Mouse (Mus musculus): ENCODE data around the gene Araf. TPM values are rescaled to one million over a fixed set of nuclear protein-coding genes. Genes with fewer than 3 reads are reported as not detected.

Gene Araf
- polyA plus RNA-seq, 1 experiment from 2014 or later = 91.1 TPM

DNA sequence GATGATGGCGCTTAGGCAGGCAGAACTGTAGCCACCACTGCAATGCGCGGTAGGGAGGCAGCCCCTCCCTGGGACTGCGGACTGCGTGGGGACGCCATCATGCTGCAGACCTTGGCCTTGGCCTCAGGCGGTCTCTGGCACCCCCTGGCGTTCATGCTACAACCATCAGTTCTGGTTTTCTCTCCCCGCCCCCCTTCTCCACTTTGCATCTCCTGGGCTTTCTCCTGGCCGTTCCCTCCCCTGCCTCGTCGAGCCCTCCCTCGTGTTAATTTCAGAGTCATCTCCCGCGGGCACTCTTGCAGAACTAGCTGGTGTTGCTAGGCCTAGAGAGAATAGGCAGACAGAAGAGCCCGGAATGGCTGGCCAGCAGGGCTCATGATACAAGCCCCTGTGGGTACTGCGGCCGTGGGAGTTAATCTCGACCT, 21.6 kb downstream of the Araf start:
- peak overlapping the region; percentile 22 for H3K27ac ChIP-seq (replicated peaks; ENCODE audit: low read depth, low read length)
- H3K27me3 ChIP-seq (replicated peaks; ENCODE audit: control insufficient read depth, insufficient read depth, low read length) = no peaks in the 10 kb centered on the region
- H3K9me3 ChIP-seq (ENCODE audit: control insufficient read depth, low read length) = no peaks in the 10 kb centered on the region
- H3K4me1 ChIP-seq (ENCODE audit: control insufficient read depth, insufficient read depth, low read length) = no peaks in the 10 kb centered on the region
- ATAC-seq (ENCODE audit: low read depth) (peak; percentile 96), DNase-seq (ENCODE audit: low spot score) (peak; percentile 84)
- H3K36me3 ChIP-seq (ENCODE audit: control insufficient read depth, insufficient read depth, low read length) = no peaks in the 10 kb centered on the region
- 24% methylated on average over 17 of the region's 19 CpGs for WGBS
- H3K9ac ChIP-seq (ENCODE audit: low read depth, low read length) = peak overlapping the region; percentile 39; the same call in 1 of the 2 replicates
- peak overlapping the region; percentile 49 for H3K4me2 ChIP-seq (ENCODE audit: low read depth, low read length)
- H3K4me3 ChIP-seq (ENCODE audit: low read depth, low read length) = peak overlapping the region; percentile 23

DNA sequence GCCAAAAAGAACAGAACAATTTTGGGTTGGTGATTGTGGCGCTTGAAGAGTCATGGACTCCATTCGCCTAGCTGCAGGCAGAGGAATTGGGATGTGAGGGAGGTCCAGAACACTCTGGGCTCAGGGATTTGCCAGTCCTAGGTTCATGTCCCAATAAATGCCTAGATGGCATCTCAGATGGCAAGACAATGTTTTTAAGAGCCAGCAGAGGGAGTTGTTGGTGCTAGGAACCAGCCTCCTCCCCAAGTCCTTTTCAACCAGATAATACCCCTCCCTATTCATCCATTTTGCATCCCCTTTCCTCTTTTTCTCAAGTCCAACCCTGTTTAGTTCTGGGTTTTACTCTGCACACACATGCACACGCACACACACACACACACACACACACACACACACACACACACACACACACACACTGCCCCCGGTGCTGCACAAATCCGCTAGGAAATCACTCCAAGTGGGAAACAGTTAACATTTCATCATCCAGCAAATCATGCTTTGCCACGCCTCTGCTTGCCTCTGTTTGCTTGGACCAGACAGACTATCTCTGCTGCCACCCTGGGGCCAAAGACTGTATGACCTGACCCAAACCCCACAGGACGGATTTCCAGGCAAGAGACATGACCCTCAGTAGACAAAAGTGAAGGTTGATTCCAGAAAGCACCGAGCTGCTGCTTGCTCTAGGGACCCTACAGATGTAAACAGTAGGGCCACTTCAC, 22.3 kb downstream of the Araf start:
- Histone ChIP-seq H3K27ac (replicated peaks; ENCODE audit: low read depth, low read length) (peak overlapping the region; percentile 22), H3K9ac (ENCODE audit: low read depth, low read length) (0 out of 2 replicates have a peak overlapping the region, but pooled peaks have one; percentile 39), H3K9me3 (ENCODE audit: control insufficient read depth, low read length) (no peaks in the 10 kb centered on the region), H3K4me3 (ENCODE audit: low read depth, low read length) (peak overlapping the region; percentile 23), H3K4me1 (ENCODE audit: control insufficient read depth, insufficient read depth, low read length) (no peaks in the 10 kb centered on the region), H3K36me3 (ENCODE audit: control insufficient read depth, insufficient read depth, low read length) (no peaks in the 10 kb centered on the region), H3K27me3 (replicated peaks; ENCODE audit: control insufficient read depth, insufficient read depth, low read length) (no peaks in the 10 kb centered on the region), H3K4me2 (ENCODE audit: low read depth, low read length) (peak overlapping the region; percentile 49)
- ATAC-seq (ENCODE audit: low read depth) (peak; percentile 20; the same call in 1 of the 2 replicates), DNase-seq (ENCODE audit: low spot score) (peak; percentile 41)
- 46% methylated on average over 8 of the region's 8 CpGs for WGBS

DNA sequence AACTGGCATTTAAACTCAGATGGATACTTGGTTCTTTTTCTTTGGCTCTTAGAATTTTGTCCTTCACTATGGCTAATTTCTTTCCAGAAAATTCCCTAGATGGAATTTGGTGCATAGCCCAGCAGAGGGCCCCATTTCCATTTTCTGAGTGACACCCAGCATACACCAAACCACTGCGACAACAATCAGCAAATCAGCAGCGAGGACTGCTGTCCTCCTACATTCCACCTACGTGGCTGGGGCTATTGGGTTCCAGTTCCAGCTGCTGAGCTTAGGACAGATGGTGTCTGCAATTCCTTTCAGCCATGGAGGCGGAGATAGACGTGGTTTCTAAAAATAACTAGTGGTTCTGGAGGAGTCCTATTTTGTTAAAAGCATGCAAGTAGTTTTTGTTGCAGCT, 31.3 kb downstream of the Araf start:
- WGBS = 21% methylated on average over 5 of the region's 5 CpGs
- Histone ChIP-seq H3K4me3 (ENCODE audit: low read depth, low read length) (no peak overlapping the region), H3K27ac (replicated peaks; ENCODE audit: low read depth, low read length) (no peak overlapping the region; the same call in 1 of the 2 replicates), H3K4me2 (ENCODE audit: low read depth, low read length) (no peak overlapping the region), H3K27me3 (replicated peaks; ENCODE audit: control insufficient read depth, insufficient read depth, low read length) (no peaks in the 10 kb centered on the region), H3K9me3 (ENCODE audit: control insufficient read depth, low read length) (no peaks in the 10 kb centered on the region), H3K9ac (ENCODE audit: low read depth, low read length) (no peak overlapping the region), H3K4me1 (ENCODE audit: control insufficient read depth, insufficient read depth, low read length) (no peaks in the 10 kb centered on the region), H3K36me3 (ENCODE audit: control insufficient read depth, insufficient read depth, low read length) (no peaks in the 10 kb centered on the region)
- DNase-seq (ENCODE audit: low spot score) (peak; percentile 88), ATAC-seq (ENCODE audit: low read depth) (peak; percentile 97)

DNA sequence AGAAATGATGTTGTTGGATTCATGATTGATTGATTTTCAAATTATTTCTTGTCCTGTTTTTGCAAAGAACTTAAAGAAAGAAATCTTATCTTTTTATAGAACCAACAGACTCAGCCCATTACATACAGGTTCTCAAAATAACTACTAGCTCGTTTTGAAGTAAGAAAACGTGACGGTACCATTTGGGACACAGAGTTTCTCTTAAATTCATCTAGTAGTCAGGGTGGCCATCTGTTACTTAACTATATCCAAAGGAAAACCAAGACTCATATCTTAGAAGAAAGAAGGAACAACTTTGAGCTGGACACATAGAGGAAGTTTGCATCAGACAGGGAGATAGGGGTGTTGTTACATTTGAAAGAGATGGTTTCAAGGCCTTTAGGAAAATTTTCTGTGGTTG, 49.6 kb downstream of the Araf start:
- peak overlapping the region; percentile 67; the same call in 1 of the 2 replicates for H3K27ac ChIP-seq (replicated peaks; ENCODE audit: low read depth, low read length)
- H3K9ac ChIP-seq (ENCODE audit: low read depth, low read length) = no peak overlapping the region
- no peaks in the 10 kb centered on the region for H3K9me3 ChIP-seq (ENCODE audit: control insufficient read depth, low read length)
- no peaks in the 10 kb centered on the region for H3K4me1 ChIP-seq (ENCODE audit: control insufficient read depth, insufficient read depth, low read length)
- no peak overlapping the region for H3K4me2 ChIP-seq (ENCODE audit: low read depth, low read length)
- 87% methylated on average over 3 of the region's 3 CpGs for WGBS
- DNase-seq (ENCODE audit: low spot score) = no peak
- no peaks in the 10 kb centered on the region for H3K27me3 ChIP-seq (replicated peaks; ENCODE audit: control insufficient read depth, insufficient read depth, low read length)
- H3K36me3 ChIP-seq (ENCODE audit: control insufficient read depth, insufficient read depth, low read length) = peaks cover 19% of the 10 kb centered on the region
- no peak overlapping the region for H3K4me3 ChIP-seq (ENCODE audit: low read depth, low read length)
- ATAC-seq (ENCODE audit: low read depth) = no peak

DNA sequence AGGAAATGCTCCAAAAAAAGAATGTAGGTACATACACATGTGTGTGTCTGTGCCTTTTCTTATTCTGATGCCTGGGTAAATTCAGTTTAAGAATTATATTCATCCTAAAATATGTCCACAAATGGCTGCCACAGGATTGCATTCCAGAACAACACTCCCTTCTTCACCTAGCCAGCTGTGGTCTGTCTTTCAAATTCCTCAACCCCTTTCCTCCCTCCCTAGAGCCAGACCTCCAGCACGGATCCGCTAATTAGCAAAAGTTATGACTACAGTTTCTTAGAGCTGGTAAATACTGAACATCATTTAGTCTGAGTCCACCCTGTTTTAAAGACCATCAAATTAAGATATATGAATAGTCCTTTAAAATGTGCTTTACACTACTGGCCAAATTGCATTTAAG, 50.2 kb downstream of the Araf start:
- no peak for DNase-seq (ENCODE audit: low spot score)
- no peak; the same call in 1 of the 2 replicates for ATAC-seq (ENCODE audit: low read depth)
- Histone ChIP-seq H3K4me1 (ENCODE audit: control insufficient read depth, insufficient read depth, low read length) (no peaks in the 10 kb centered on the region), H3K36me3 (ENCODE audit: control insufficient read depth, insufficient read depth, low read length) (peaks cover 19% of the 10 kb centered on the region), H3K9me3 (ENCODE audit: control insufficient read depth, low read length) (no peaks in the 10 kb centered on the region), H3K27me3 (replicated peaks; ENCODE audit: control insufficient read depth, insufficient read depth, low read length) (no peaks in the 10 kb centered on the region), H3K4me2 (ENCODE audit: low read depth, low read length) (peak overlapping the region; percentile 49), H3K9ac (ENCODE audit: low read depth, low read length) (peak overlapping the region; percentile 21; the same call in 1 of the 2 replicates), H3K27ac (replicated peaks; ENCODE audit: low read depth, low read length) (peak overlapping the region; percentile 67), H3K4me3 (ENCODE audit: low read depth, low read length) (peak overlapping the region; percentile 62)
- WGBS = 16% methylated on average over 2 of the region's 2 CpGs

DNA sequence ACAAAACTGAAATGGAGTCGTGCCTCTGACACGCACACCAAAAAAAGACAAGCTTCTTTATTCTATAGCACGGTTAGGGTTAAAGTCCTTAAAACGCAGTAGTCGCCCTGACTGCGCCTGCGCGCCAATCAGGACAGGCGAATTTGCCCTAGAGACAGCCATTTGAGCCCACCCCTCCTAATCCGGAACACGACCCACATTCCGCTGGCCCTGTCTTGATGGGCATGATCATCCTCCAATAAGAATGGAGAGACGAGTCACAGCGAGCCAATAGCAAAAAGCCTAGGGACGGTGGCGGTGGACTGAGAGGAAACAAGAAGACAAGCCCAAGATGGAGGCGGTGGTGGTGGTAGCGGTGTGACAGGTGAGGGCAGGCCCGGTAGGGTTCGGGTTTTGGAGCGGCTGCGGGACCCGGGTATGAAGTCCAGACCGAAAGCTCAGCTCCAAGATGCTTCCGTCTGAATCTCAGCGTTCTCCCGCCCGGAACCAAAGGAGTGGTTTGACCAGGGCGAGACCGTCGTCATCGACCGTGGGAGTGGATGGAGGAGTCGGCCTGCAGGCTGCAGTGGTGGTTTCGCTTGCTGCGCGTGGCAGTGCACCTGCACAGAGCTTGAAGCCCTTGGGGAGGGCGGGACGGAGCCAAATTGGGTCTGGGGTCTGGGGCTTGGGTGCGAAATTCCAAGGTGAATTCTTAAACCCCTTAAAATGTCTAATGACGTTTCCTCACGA, 50.8 kb downstream of the Araf start:
- Histone ChIP-seq H3K9me3 (ENCODE audit: control insufficient read depth, low read length) (no peaks in the 10 kb centered on the region), H3K36me3 (ENCODE audit: control insufficient read depth, insufficient read depth, low read length) (peaks cover 25% of the 10 kb centered on the region), H3K4me2 (ENCODE audit: low read depth, low read length) (peak overlapping the region; percentile 59), H3K27me3 (replicated peaks; ENCODE audit: control insufficient read depth, insufficient read depth, low read length) (no peaks in the 10 kb centered on the region), H3K27ac (replicated peaks; ENCODE audit: low read depth, low read length) (peak overlapping the region; percentile 67), H3K9ac (ENCODE audit: low read depth, low read length) (peak overlapping the region; percentile 72), H3K4me1 (ENCODE audit: control insufficient read depth, insufficient read depth, low read length) (no peaks in the 10 kb centered on the region), H3K4me3 (ENCODE audit: low read depth, low read length) (peak overlapping the region; percentile 62)
- DNase-seq (ENCODE audit: low spot score) (peak; percentile 98), ATAC-seq (ENCODE audit: low read depth) (peak; percentile 99)
- whole genome bisulfite sequencing = 20% methylated on average over 35 of the region's 42 CpGs

DNA sequence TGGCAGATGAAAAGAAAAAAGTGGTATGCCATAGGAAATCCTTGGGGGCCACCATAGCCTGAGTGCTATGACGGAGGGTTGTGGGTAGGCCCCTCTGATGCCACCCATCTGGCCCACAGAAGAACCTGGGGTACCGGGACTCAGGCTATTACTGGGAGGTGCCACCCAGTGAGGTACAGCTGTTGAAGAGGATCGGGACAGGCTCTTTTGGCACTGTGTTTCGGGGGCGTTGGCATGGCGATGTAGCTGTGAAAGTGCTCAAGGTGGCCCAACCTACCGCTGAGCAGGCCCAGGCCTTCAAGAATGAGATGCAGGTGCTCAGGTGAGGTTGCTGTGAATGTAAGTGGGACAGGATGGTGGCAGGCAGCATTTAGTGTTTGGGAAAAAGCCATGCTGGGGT, 56.2 kb downstream of the Araf start:
- DNase-seq (ENCODE audit: low spot score) (no peak), ATAC-seq (ENCODE audit: low read depth) (no peak)
- WGBS = 80% methylated on average over 7 of the region's 7 CpGs
- Histone ChIP-seq H3K4me2 (ENCODE audit: low read depth, low read length) (no peak overlapping the region), H3K4me1 (ENCODE audit: control insufficient read depth, insufficient read depth, low read length) (no peaks in the 10 kb centered on the region), H3K4me3 (ENCODE audit: low read depth, low read length) (no peak overlapping the region), H3K9ac (ENCODE audit: low read depth, low read length) (no peak overlapping the region), H3K27me3 (replicated peaks; ENCODE audit: control insufficient read depth, insufficient read depth, low read length) (no peaks in the 10 kb centered on the region), H3K27ac (replicated peaks; ENCODE audit: low read depth, low read length) (no peak overlapping the region), H3K9me3 (ENCODE audit: control insufficient read depth, low read length) (no peaks in the 10 kb centered on the region), H3K36me3 (ENCODE audit: control insufficient read depth, insufficient read depth, low read length) (peaks cover 50% of the 10 kb centered on the region)

DNA sequence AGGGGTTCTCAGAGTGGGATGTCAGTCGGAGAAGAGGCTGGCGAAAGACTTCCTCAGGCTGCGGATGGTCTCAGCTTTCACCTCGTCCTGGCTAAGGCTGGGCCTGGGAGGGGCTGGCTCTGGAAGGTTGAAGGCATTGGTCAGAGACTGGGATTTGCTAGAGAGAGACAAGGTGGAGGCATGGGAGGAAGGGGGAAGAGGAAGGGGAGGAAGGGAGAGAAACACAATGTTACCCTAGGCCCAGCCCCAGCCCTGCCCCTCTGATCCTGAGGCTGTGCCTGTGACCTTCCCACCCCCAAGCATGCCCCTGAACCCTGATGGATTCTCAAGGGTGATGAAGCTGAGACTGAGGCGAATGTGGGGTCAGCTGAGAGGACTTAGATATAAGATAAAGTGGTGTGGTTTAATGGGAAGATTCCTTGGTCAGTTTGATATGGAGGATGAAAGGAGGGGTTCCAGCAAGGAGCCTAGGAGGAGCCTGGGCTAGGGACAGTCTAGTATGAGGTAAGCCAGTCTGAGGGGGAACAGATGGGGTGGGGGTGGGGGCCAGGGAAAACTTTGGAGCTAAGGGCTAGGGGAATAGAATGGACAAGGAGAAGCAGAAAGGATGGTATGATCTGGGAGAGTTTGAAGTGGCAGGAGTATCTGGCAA, 64.0 kb downstream of the Araf start:
- Histone ChIP-seq H3K9ac (ENCODE audit: low read depth, low read length) (no peak overlapping the region), H3K4me3 (ENCODE audit: low read depth, low read length) (no peak overlapping the region), H3K4me2 (ENCODE audit: low read depth, low read length) (no peak overlapping the region), H3K27me3 (replicated peaks; ENCODE audit: control insufficient read depth, insufficient read depth, low read length) (no peaks in the 10 kb centered on the region), H3K36me3 (ENCODE audit: control insufficient read depth, insufficient read depth, low read length) (peaks cover 11% of the 10 kb centered on the region), H3K27ac (replicated peaks; ENCODE audit: low read depth, low read length) (no peak overlapping the region), H3K9me3 (ENCODE audit: control insufficient read depth, low read length) (no peaks in the 10 kb centered on the region), H3K4me1 (ENCODE audit: control insufficient read depth, insufficient read depth, low read length) (peaks cover 8% of the 10 kb centered on the region; the same call in 1 of the 2 replicates)
- ATAC-seq (ENCODE audit: low read depth) = peak; percentile 30
- 28% methylated on average over 5 of the region's 5 CpGs for WGBS
- no peak for DNase-seq (ENCODE audit: low spot score)
